Mouse (Mus musculus) hindbrain, embryonic 10.5 days (tissue): ENCODE results near the gene Vwc2. TPM values are rescaled to one million over a fixed set of nuclear protein-coding genes. Genes with fewer than 3 reads are reported as not detected.
A peak's percentile ranks its signal among the peaks of the same experiment; 100 is the strongest.

ENCODE experiments used
- DNase-seq: peaks from one replicate; pipeline ENCODE4 v3.0.0-alpha.2; 2017; ENCODE audit warnings: low spot score
- H3K27ac ChIP-seq: fragments of 300-500 bp; sonication (generic); 2 replicates; pipeline ENCODE4 v1.5.1; 2016; ENCODE audit warnings: mild to moderate bottlenecking, moderate library complexity
- H3K27me3 ChIP-seq: fragments of 300-500 bp; sonication (generic); 2 replicates; pipeline ENCODE4 v1.6.1; 2016; ENCODE audit warnings: mild to moderate bottlenecking; ENCODE audit not compliant: poor library complexity, insufficient read depth, severe bottlenecking
- H3K36me3 ChIP-seq: fragments of 300-500 bp; sonication (generic); 2 replicates; pipeline ENCODE4 v1.6.1; 2016; ENCODE audit warnings: mild to moderate bottlenecking, moderate library complexity
- H3K4me1 ChIP-seq: fragments of 300-500 bp; sonication (generic); replicated peaks from 2 replicates; pipeline ENCODE4 v1.6.1; 2016; ENCODE audit warnings: mild to moderate bottlenecking
- H3K4me3 ChIP-seq: fragments of 300-500 bp; sonication (generic); 2 replicates; pipeline ENCODE4 v1.5.1; 2016; ENCODE audit warnings: mild to moderate bottlenecking, moderate library complexity
- H3K9me3 ChIP-seq: fragments of 300-500 bp; sonication (generic); 2 replicates; pipeline ENCODE4 v1.6.1; 2016; ENCODE audit warnings: mild to moderate bottlenecking, moderate library complexity
- WGBS: fragments of 180-500 bp; shearing (Covaris S2); methylation state at CpG from one replicate; pipeline ENCODE4 v1.1.7; 2016; 5-methylcytosine and 5-hydroxymethylcytosine counted together
- polyA plus RNA-seq: library from polyadenylated mRNA; unstranded; fragments of >200 nt; fragmentation: Nextera tagmentation; extraction: Ambion mirVana; gene quantifications from 2 replicates; pipeline ENCODE4 v1.2.1, GENCODE M21; 2016

Vwc2 gene
- polyA plus RNA-seq, result 0.30 and 0.57 TPM in 2 replicates

- H3K4me1 ChIP-seq, result peaks cover 33% of the 10 kb centered on the region
- H3K4me3 ChIP-seq, result peak within 1 kb of the TSS; percentile 64
- H3K9me3 ChIP-seq, result no peaks in the 10 kb centered on the region
- H3K27ac ChIP-seq, result no peak within 1 kb of the TSS
- H3K36me3 ChIP-seq, result no peaks in the 10 kb centered on the region
- peak; percentile 62 for DNase-seq
- H3K27me3 ChIP-seq, result peaks cover 72% of the 10 kb centered on the region
- under 1% methylated on average over 28 of the region's 28 CpGs for WGBS
Observed at GRCm38 (mm10) chr11:11113576-11114233, at the start of gene Vwc2. Vwc2 (plus strand) TSS chr11:11114223.

DNA sequence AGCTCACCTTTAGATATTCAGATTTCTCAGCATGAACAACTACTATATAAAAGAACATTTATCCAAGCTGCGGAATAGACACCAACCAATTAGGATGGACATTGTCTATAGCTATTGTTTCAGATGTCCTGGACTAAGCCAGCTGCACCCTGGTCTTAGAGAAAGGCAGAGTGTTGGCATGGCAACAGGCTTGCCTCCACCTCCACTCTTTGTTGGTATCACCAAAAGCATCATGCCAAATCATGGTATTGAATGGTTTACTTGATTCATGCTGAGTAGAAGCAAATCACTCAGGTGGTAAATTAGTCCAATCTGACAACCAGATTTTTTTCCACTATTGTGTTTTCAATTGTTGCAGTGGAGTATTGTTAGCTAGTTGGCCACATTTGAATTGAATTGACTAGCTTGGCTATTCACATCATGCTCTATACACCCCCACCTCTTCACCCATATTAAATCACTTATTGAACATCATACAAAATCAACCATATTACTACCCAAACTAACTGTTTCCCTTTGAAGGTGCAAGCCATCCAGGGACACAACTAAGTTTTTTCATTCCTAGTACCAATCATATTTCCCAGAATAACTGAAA lies 25.8 kb upstream of the Vwc2 start:
- DNase-seq, result peak; percentile 31
- 36% methylated on average over 1 of the region's 1 CpGs for WGBS
- H3K36me3 ChIP-seq, result no peaks in the 10 kb centered on the region
- peaks cover 27% of the 10 kb centered on the region for H3K27me3 ChIP-seq
- no peak overlapping the region for H3K27ac ChIP-seq
- no peaks in the 10 kb centered on the region for H3K9me3 ChIP-seq
- H3K4me3 ChIP-seq, result no peak overlapping the region
- no peaks in the 10 kb centered on the region; the same call in 1 of the 2 replicates for H3K4me1 ChIP-seq

DNA sequence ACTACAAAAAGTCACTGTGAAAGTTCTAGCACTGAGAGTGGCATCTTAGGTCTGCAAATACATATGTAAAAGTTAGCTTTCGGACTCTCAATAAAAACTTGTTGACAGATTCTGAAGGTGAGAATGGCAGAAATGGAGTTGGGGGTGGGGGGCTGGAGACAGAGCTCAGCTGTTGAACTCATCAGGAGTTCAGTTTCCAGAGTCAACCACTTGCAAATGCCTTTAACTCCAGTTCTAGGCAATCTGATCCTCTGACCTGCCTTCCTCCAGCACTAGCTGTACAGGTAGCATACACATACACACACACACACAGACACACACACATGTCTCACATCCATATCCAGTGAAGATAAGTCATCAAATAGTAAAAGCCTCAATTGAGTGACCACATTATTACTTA lies 16.4 kb upstream of the Vwc2 start:
- no peak overlapping the region for H3K27ac ChIP-seq
- H3K36me3 ChIP-seq, result no peaks in the 10 kb centered on the region
- no peaks in the 10 kb centered on the region for H3K4me1 ChIP-seq
- DNase-seq, result no peak
- WGBS, result 89% methylated on average over 1 of the region's 1 CpGs
- H3K9me3 ChIP-seq, result no peaks in the 10 kb centered on the region
- H3K27me3 ChIP-seq, result peaks cover 6% of the 10 kb centered on the region; the same call in 1 of the 2 replicates
- no peak overlapping the region for H3K4me3 ChIP-seq

DNA sequence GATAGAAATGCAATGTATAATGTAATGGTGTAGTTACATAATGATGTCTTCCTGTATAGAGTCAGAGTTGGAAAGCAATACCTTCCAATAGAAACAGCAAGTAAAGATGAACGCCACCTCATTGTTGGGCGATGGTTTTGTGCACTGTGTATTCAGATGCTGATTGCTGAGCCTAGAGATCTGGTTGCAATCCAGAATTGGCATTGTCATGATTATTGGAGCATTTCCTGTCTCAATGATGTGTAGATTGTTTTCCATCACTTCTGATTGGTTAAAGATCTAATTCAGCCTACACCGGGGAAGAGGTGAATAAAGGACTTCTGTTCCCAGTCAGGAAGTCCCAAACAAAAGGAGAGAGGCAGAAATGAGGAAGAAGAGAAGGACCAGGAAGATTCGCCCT lies 15.7 kb upstream of the Vwc2 start:
- H3K36me3 ChIP-seq, result no peaks in the 10 kb centered on the region

DNA sequence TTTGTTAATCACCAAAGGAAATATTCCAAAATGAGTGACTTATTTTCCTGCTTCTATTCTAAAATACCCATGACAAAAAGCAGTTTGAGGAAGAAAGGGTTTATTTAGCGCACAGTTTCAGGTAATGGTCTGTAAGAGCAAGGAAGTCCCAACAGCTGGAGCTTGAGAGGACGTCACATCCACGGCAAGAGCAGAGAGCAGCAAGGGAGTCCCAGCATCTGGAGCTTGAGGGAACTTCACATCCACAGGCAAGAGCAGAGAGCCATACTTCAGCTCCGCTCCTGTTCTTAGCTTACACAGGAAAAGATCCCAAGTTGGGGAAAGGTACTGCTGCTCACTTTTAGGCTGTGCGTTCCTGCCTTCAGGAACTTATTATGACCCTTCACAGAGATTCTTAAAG lies 15.0 kb upstream of the Vwc2 start:
- Histone ChIP-seq H3K27ac (no peak overlapping the region), H3K9me3 (no peaks in the 10 kb centered on the region), H3K27me3 (no peaks in the 10 kb centered on the region; the same call in 1 of the 2 replicates), H3K4me1 (no peaks in the 10 kb centered on the region), H3K4me3 (no peak overlapping the region), H3K36me3 (no peaks in the 10 kb centered on the region)
- no peak for DNase-seq
- WGBS, result 86% methylated on average over 5 of the region's 5 CpGs

More for the DNA sequence above, 15.7 kb upstream of the Vwc2 start:
- H3K27me3 ChIP-seq, result peaks cover 6% of the 10 kb centered on the region; the same call in 1 of the 2 replicates
- DNase-seq, result no peak
- no peak overlapping the region for H3K4me3 ChIP-seq
- no peaks in the 10 kb centered on the region for H3K4me1 ChIP-seq
- H3K9me3 ChIP-seq, result no peaks in the 10 kb centered on the region
- WGBS, result 71% methylated on average over 4 of the region's 4 CpGs
- H3K27ac ChIP-seq, result no peak overlapping the region

DNA sequence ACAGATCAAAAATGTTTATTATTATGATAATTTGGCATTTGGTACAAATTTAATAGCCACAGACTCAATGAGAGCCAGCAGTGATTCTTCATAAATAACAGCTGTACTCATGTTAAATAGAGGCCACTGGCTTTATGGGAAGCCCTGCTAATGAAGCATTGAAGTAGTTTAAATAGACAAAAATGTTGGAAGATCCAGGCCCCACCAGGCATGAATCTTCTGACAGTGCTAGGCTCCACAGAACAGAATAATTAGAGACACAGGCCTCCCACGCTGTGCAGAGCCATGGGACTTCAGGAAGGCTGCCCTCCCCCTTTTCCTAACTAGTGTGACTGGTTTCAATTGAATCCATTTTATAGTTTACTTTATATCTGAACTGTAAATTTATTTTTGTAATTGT lies 11.8 kb upstream of the Vwc2 start:
- H3K9me3 ChIP-seq, result no peaks in the 10 kb centered on the region
- 54% methylated on average over 1 of the region's 1 CpGs for WGBS
- H3K27me3 ChIP-seq, result no peaks in the 10 kb centered on the region

DNA sequence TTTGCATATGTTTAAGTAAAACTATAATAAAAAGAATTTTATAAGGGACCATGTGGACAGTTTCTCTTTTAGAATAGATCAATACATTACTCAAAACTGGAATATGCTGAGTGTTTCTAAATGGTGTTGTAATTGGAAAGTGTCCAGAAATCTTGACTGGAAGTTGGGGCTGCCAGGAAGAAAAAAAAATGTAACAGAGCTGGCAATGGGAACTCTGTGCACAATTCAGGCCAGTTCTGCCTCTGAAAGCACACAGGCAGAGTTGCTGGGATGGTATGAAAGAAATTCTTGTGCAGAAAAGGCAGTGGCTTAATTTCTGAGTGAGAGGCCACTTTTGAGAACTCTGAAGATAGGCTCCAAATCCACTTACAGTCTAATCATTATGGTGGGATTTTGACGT lies 11.4 kb upstream of the Vwc2 start:
- Histone ChIP-seq H3K4me3 (no peak overlapping the region), H3K4me1 (no peaks in the 10 kb centered on the region), H3K36me3 (no peaks in the 10 kb centered on the region), H3K27ac (no peak overlapping the region), H3K9me3 (no peaks in the 10 kb centered on the region), H3K27me3 (no peaks in the 10 kb centered on the region)
- 58% methylated on average over 1 of the region's 1 CpGs for WGBS
- DNase-seq, result no peak

More for the DNA sequence above, 11.8 kb upstream of the Vwc2 start:
- no peak for DNase-seq
- Histone ChIP-seq H3K27ac (no peak overlapping the region), H3K4me1 (no peaks in the 10 kb centered on the region), H3K4me3 (no peak overlapping the region), H3K36me3 (no peaks in the 10 kb centered on the region)

DNA sequence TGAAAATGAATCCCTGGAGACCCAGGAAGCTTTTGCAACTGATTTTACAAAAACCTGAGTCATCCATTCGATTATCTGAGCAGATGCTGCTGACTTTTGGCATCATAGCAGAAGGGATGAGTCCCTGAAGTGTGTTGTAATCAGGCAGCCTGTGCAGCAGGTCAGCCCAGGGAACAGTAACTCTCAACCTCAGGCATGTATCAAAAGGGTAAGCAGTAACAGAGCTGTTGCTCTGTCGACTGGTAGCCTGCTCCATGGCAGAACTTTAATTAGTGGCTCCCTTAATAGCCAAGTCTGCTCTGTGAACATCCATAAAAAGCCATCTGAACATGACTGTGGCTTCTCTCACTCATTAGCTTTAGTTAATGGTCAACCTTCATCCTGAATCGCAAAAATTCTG lies 5.1 kb upstream of the Vwc2 start:
- peaks cover 6% of the 10 kb centered on the region for H3K4me1 ChIP-seq
- no peaks in the 10 kb centered on the region for H3K36me3 ChIP-seq
- no peak overlapping the region for H3K4me3 ChIP-seq
- no peak overlapping the region for H3K27ac ChIP-seq
- H3K9me3 ChIP-seq, result no peaks in the 10 kb centered on the region
- peaks cover 24% of the 10 kb centered on the region for H3K27me3 ChIP-seq
- WGBS, result 77% methylated on average over 3 of the region's 3 CpGs
- no peak for DNase-seq

DNA sequence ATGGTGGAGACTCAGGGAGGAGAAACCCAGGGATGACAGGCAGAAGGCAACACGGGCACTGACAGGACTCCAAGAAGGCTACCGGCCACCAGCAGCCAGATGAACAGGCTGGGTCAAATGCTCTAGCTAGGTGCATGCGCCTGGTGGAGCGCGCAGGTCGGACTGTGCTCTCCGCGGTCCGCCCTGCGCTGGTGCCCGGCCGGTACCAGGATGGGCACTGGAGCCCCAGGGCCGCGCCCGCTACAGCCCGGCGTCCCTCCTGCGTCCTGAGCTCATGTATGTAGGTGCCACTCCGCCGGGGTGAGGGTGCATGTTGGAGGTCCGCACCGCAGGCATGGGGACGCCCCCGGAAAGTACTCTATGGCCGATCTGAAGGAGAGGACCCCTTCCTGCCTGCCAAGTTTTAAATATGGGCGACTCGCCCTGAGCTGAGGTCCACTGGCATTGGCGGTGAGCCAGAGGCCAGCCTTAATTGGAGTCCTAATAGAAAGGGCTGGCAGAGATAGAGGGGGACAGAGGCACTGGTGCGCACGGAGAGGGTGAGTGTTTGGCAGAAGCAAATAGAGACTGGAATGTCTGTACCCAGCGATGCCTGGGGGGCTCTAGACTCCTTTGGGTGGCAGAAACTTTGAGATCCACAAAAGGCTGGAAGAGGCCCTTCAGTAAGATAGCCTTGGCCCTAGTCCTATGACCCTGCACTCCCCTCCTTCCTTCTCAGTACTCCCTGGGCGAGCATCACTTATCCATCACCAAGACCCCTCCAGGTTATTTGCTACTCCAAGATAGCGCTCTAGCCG lies 409 bp downstream of the Vwc2 start:
- Histone ChIP-seq H3K4me3 (peak overlapping the region; percentile 64), H3K27ac (no peak overlapping the region), H3K9me3 (no peaks in the 10 kb centered on the region), H3K4me1 (peaks cover 33% of the 10 kb centered on the region), H3K36me3 (no peaks in the 10 kb centered on the region), H3K27me3 (peaks cover 74% of the 10 kb centered on the region)
- under 1% methylated on average over 34 of the region's 34 CpGs for WGBS
- peak; percentile 28 for DNase-seq

DNA sequence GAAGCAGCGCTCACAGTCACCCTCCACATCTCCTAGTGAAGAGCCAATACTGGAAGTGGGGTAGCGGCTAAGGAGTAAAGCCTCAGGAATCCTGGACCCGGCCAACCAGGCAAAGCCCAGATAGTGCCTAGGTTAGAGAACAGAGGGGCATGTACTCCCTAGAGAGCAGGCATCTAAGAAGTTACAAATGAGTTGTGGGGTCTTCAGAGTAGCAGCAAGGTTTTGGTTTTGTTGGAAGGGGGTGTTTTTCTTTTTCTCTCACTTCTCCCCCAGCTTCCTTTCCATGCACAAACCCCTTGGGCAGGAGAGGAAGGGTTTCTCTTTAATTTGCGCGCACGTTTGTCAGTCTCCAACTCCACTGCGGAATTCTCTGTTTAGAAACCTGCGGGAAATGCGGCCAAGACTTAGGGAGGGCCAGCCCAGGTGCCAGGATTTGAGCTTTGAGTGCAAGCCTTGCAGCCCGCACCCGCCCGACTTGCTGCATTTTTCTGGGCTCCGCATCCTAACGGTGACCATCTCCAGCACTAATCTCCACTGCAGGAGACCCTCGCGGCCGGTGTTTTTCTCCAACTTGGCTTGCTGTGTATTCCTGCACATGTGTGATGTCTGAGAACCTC lies 1.1 kb downstream of the Vwc2 start:
- no peaks in the 10 kb centered on the region for H3K9me3 ChIP-seq
- H3K36me3 ChIP-seq, result no peaks in the 10 kb centered on the region
- WGBS, result under 1% methylated on average over 17 of the region's 17 CpGs
- no peak overlapping the region for H3K27ac ChIP-seq
- peaks cover 74% of the 10 kb centered on the region for H3K27me3 ChIP-seq
- peak overlapping the region; percentile 64 for H3K4me3 ChIP-seq
- DNase-seq, result peak; percentile 22
- H3K4me1 ChIP-seq, result peaks cover 33% of the 10 kb centered on the region

DNA sequence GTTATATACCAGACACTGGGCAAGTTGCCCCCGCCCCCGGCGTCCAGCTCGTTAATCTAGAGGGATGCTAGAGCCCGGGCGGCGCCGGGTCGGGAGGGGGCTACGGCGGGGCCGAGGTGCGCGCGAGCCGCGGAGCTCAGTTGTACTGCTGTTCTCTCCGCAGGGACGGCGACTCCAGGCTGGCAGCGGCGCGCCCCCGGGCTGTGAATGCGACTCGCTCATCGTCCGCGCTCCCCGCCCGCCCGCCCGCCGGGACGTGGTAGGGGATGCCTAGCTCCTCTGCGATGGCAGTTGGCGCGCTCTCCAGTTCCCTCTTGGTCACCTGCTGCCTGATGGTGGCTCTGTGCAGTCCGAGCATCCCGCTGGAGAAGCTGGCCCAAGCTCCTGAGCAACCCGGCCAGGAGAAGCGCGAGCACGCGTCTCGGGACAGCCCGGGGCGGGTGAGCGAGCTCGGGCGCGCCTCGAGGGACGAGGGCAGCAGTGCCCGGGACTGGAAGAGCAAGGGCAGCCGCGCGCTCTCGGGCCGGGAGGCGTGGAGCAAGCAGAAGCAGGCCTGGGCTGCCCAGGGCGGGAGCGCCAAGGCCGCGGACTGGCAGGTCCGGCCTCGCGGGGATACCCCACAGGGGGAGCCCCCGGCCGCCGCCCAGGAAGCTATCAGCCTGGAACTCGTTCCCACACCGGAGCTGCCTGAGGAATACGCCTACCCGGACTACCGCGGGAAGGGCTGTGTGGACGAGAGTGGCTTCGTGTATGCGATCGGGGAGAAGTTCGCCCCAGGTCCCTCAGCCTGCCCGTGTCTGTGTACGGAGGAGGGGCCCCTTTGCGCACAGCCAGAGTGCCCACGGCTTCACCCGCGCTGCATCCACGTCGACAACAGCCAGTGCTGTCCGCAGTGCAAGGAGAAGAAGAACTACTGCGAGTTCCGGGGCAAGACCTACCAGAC lies 1.9 kb downstream of the Vwc2 start:
- peak overlapping the region; percentile 73 for H3K27ac ChIP-seq
- peak; percentile 68 for DNase-seq

DNA sequence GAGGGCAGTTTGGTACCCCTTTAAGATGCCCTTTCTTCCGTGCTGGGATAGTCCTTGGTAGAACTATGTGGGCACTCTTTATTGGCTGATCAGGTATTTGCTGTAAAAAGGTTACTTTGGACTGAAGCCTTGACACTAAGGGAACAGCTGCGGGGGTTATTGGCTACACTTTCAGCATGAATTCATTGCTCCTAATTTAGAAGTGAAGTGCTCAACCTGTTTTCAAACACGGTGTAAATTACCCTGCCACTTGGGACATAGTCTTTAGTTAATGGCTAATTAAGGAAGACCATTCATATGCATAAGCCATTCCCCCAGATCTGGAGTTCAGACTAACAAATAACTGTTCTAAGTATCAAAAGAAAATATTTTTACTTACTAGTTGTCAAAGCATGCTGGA lies 2.7 kb downstream of the Vwc2 start:
- Histone ChIP-seq H3K27me3 (peaks cover 69% of the 10 kb centered on the region), H3K9me3 (no peaks in the 10 kb centered on the region), H3K36me3 (no peaks in the 10 kb centered on the region), H3K4me1 (peaks cover 33% of the 10 kb centered on the region), H3K27ac (no peak overlapping the region), H3K4me3 (peak overlapping the region; percentile 64)
- WGBS, result 8% methylated on average over 3 of the region's 3 CpGs
- DNase-seq, result peak; percentile 5

More for the DNA sequence above, 1.9 kb downstream of the Vwc2 start:
- WGBS, result under 1% methylated on average over 93 of the region's 93 CpGs
- Histone ChIP-seq H3K9me3 (no peaks in the 10 kb centered on the region), H3K36me3 (no peaks in the 10 kb centered on the region), H3K4me3 (peak overlapping the region; percentile 64), H3K27me3 (peaks cover 74% of the 10 kb centered on the region), H3K4me1 (peaks cover 33% of the 10 kb centered on the region)
